1 mouse cellular context compared by ENCODE assay signal in genomic region chr8:126847664-126848353, GRCm38 (mm10).
TF ChIP-seq lines count a peak whose summit lies in the region.

No protein-coding gene starts in this region.

TF ChIP-seq in MEL, 35 proteins besides CTCF, POLR2A, EP300 and RAD21 (continued from another document):
- TF ChIP-seq E2F4 (IDR thresholded peaks at IDR 0.05; ENCODE audit: borderline replicate concordance, low read depth, low read length) = no peak
- TF ChIP-seq MYC (IDR thresholded peaks at IDR 0.05; ENCODE audit: low read depth, low read length) = peak; percentile 63
- no peak for TF ChIP-seq USF2 (IDR thresholded peaks at IDR 0.05; ENCODE audit: borderline replicate concordance in 1 of 2, insufficient read depth in 1 of 2, low read depth in 1 of 2, low read length in 2 of 2)
- TF ChIP-seq ZMIZ1 (IDR thresholded peaks at IDR 0.05; ENCODE audit: low read depth, low read length) = no peak
- no peak for TF ChIP-seq MYB (IDR thresholded peaks at IDR 0.05; ENCODE audit: low read depth, low read length)
- no peak; the same call in 1 of the 2 replicates for TF ChIP-seq ZNF384 (IDR thresholded peaks at IDR 0.05; ENCODE audit: low read depth, low read length)
- peak; percentile 69 for TF ChIP-seq MAX (IDR thresholded peaks at IDR 0.05; ENCODE audit: low read length)
- 0 out of 2 replicates have a peak, but pooled peaks have one; percentile 13 for TF ChIP-seq HCFC1 (IDR thresholded peaks at IDR 0.05; ENCODE audit: low read depth, low read length)
- TF ChIP-seq GABPA (IDR thresholded peaks at IDR 0.05; ENCODE audit: low read depth, low read length) = no peak
- TF ChIP-seq GATA1 (IDR thresholded peaks at IDR 0.05; ENCODE audit: low read depth, low read length) = peak; percentile 85
- peak; percentile 99 for TF ChIP-seq ETS1 (IDR thresholded peaks at IDR 0.05; ENCODE audit: low read depth, low read length)
- TF ChIP-seq POLR2AphosphoS5 (IDR thresholded peaks at IDR 0.05; ENCODE audit: borderline replicate concordance, low read depth, low read length) = no peak
- no peak; the same call in 1 of the 2 replicates for TF ChIP-seq RCOR1 (IDR thresholded peaks at IDR 0.05; ENCODE audit: low read depth, low read length)
- TF ChIP-seq SIN3A (IDR thresholded peaks at IDR 0.05; ENCODE audit: low read length) = peak; percentile 73
- 0 out of 2 replicates have a peak, but pooled peaks have one; percentile 4 for TF ChIP-seq USF1 (IDR thresholded peaks at IDR 0.05; ENCODE audit: low read depth, low read length)
- no peak for TF ChIP-seq SMC3 (IDR thresholded peaks at IDR 0.05; ENCODE audit: low read depth, low read length)
